Mouse (Mus musculus): ENCODE measurements around the gene Sesn2. TPM values are rescaled to one million over a fixed set of nuclear protein-coding genes. Genes with fewer than 3 reads are reported as not detected.

Sesn2 gene
- total RNA-seq, 2 experiments from 2014 or later: 13.1 to 13.3 TPM

DNA sequence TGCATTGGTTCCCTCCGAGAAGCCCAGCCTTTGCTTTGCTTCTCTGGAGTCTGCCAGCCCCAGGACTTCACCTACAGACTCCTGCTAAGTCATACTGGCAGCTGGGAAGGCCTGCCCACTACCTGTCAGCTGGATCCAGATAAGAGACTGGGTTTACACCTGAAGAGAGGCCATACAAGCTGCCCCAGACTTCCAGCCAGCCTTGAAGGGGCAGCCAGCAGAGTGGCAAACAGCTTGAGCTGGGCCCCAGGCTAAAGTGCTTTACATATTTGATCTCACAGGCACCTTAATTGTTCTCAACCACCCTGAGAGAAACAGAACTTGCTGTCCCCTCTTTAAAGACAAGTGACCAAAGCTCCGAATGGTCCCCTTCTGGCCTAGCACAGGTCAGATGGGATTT is 3.1 kb downstream of the Sesn2 start:
- H3K27ac ChIP-seq: no peak overlapping the region
- no peak for TF ChIP-seq CTCF (conservative IDR thresholded peaks at IDR 0.05)
- H3K4me3 ChIP-seq: no peak overlapping the region
- DNase-seq (ENCODE audit: low spot score in 2 of 2): no peak

DNA sequence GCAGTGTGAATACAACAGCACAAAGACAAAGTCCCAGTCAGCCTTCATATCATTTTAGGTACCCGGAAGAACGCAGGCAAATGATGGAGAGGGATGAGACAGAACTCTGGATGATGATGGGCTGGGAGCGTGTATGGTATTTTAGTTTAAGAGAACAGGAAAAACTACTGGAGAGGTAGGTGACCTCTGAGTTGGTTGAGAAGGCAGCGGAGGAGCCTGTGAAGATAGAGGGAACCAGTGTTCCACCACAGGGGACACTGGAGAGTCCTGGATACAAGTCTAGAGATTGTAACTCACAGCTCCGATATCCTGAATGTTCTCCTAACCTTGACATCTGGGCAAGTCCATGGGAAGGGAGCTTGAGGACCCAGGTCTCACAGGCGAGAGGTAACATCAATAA is 4.1 kb downstream of the Sesn2 start:
- Histone ChIP-seq H3K4me3 (no peak overlapping the region), H3K27ac (no peak overlapping the region)
- DNase-seq (ENCODE audit: low spot score in 2 of 2): no peak
- no peak for TF ChIP-seq CTCF (conservative IDR thresholded peaks at IDR 0.05)

DNA sequence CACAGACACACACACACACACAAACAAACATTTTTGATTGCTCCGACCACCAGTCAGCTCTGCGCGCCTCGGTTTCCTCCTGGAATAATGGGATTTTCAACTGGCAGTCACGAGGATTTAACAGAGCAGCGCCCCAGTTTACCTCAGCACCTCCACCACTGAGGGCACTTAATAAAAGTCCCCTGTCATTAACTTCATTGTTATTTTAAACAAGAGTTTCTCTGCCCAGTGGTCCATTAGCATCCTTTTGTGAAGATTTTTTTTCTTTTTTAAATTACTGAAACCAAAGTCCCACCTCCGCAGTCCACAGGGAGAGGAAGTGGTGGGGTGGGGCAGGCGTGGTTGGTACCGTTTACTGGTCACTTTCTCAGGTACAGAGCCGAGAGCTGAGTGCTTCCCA is 4.5 kb downstream of the Sesn2 start:
- TF ChIP-seq CTCF (conservative IDR thresholded peaks at IDR 0.05): no peak
- no peak for DNase-seq (ENCODE audit: low spot score in 2 of 2)
- Histone ChIP-seq H3K4me3 (no peak overlapping the region), H3K27ac (no peak overlapping the region)

DNA sequence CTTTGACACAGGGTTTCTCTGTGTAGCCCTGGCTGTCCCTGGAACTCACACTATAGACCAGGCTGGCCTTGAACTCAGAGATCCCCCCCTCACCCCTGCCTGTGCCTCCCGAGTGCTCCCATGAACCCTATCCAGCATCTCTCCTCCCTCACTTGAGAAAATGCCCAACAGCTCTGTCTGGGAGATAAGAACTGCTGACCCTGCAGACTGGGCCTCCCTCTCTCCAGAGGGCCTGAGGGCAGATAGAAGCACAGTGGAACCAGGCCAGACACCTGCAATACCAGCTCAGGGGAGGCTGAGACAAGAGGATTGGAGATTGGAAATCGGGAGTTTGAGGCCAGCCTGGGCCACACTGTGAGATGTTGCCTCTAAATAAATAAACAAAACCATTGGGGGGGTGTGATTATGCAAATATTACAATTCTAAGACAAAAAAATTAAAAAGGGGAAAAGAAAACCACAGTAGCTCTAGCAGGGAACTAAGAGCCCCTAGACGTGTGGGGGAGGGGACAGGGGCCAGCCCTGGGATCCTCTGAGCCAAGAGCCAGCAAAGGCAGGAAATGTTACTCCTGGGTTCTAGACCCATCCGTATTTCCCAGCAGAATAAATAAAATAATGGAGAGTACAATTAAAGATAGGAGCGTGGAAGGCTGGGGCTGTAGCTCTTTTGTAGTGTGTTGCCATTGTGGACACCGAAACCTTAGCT is 5.1 kb downstream of the Sesn2 start:
- DNase-seq (ENCODE audit: low spot score in 2 of 2): no peak
- Histone ChIP-seq H3K27ac (no peak overlapping the region), H3K4me3 (no peak overlapping the region)
- TF ChIP-seq CTCF (conservative IDR thresholded peaks at IDR 0.05): no peak

DNA sequence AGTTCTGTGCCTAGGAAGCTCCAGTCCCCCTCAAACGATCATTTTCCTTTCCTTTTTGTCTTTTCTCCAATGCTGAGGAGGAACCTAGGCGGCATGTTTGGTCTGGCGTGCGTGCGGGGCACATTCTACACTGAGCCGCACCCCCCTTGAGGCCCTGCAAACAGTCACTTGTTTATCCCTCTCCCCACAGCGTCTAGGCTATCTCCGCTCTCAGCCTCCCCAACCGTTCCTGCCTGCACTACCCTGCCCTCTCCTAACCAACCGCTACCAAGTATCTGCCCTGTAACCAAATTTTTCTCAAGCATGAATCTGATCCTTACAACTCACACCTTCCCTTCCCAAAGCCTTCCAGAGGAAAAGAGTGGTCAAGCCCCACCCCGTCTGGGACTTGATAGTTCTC is 7.0 kb downstream of the Sesn2 start:
- no peak overlapping the region for H3K27ac ChIP-seq
- H3K4me3 ChIP-seq: no peak overlapping the region
- TF ChIP-seq CTCF (conservative IDR thresholded peaks at IDR 0.05): no peak
- no peak for DNase-seq (ENCODE audit: low spot score in 2 of 2)

DNA sequence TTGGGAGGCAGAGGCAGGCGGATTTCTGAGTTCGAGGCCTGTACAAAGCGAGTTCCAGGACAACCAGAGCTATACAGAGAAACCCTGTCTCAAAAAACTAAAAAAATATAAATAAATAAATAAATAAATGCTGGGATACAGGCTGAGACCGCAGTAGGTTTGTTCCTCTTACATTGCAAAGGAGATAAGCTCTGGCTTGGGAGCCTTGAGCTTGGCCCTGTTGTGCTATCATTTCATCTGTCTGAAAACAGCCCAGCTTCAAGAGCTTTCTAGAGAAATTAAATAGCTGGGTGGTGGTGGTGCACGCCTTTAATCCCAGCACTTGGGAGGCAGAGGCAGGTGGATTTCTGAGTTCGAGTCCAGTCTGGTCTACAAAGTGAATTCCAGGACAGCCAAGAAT is 8.7 kb downstream of the Sesn2 start:
- Histone ChIP-seq H3K4me3 (no peak overlapping the region), H3K27ac (no peak overlapping the region)
- no peak for DNase-seq (ENCODE audit: low spot score in 2 of 2)
- TF ChIP-seq CTCF (conservative IDR thresholded peaks at IDR 0.05): no peak

DNA sequence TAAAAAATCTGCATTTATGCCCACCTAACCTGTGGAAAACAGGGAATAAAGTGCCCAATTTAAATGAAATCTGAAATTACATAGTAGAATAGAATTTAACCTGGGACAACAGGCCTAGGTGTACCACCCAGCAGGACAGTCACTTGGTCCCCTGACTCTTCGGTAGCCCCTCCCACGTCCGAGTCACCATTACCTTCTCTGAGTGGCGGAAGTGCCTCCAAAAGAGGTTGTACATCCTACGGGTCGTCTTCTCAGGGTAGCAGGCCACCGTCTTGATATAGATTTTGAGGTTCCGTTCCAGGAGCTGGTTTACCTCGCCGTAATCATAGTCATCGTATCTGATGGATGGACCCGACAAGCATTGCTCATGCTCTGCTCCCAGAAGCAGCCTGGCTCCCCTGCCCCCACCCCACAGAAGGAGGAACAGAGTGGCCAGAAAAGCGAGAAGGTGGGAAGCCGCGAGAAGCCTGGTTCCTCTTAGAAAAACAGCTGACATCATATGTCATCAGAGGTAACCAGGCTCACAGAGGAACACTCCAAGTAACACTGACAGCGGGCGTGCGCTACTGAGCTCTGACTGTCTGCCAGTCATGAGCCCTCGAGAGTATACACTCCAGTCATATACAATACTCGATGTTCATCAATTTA is 15.9 kb downstream of the Sesn2 start:
- DNase-seq (ENCODE audit: low spot score in 2 of 2): peak in 1 of 2 experiments; percentile 38
- no peak overlapping the region for H3K4me3 ChIP-seq
- no peak for TF ChIP-seq CTCF (conservative IDR thresholded peaks at IDR 0.05)
- peak overlapping the region; percentile 18; the same call in 1 of the 2 replicates for H3K27ac ChIP-seq

DNA sequence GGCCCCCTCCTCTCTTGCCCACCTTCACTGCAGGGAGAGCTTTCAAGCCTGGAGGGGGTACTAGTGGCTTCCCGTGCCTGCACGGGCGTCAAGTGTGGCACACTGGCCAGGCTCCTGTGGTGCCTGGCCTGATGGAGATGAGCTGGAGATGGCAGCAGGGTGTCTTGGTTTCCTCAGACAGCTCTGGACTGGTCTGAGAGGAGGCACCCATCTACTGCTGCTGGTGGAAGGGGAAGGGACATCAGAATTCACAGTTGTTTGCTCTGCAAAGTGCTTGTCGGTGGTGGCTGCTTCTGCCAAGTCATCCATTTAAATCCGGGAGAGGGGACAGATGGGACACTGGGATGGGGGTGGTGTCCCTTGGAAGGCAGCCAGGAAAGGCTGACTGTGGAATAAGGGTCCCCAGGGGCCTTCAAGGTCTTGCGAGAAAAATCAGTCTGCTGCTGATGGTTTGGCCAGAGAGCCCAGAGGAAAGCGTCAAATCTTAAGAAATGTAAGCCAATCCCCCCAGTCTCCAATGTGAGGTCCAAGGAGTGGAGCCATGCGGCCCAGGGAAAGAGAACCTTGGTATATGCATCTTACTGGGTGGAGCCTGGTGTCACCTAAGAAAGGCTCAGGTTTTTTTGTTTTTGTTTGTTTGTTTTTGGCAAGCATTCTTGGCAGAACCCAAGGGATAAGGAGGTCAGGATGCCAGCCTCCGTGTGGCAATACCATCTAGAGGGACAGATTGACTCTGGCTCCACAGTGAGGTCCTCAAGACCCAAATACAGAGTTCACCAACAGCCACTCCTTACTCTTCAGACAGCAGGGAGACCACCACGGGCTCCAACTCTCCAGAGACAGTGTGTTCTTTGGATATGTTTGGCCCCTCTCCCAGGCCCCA is 17.9 kb downstream of the Sesn2 start:
- peak overlapping the region; percentile 61 for H3K27ac ChIP-seq
- H3K4me3 ChIP-seq: no peak overlapping the region
- TF ChIP-seq CTCF (conservative IDR thresholded peaks at IDR 0.05): no peak
- peak; percentile 12 to 56 for DNase-seq (ENCODE audit: low spot score in 2 of 2)

DNA sequence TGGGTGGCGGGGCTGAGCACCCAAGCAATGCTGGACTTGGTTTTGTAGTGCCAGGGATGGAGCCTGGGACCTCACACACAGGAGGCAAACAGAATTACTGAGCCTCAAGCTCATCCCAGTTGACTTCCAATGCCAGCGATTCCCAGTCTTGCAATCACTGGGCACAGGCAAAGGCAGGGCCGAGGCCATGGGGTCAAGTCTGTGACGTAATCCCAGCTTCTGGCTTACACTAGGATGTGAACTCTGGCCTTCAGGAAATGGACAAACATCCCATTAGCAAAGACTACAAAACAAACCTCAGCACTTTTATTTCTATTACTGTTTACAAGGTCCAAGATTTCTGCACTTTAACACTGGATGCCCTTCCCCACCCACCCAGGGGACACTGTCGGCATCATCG is 18.6 kb downstream of the Sesn2 start:
- peak overlapping the region; percentile 61 for H3K27ac ChIP-seq
- TF ChIP-seq CTCF (conservative IDR thresholded peaks at IDR 0.05): no peak
- H3K4me3 ChIP-seq: no peak overlapping the region
- no peak for DNase-seq (ENCODE audit: low spot score in 2 of 2)

DNA sequence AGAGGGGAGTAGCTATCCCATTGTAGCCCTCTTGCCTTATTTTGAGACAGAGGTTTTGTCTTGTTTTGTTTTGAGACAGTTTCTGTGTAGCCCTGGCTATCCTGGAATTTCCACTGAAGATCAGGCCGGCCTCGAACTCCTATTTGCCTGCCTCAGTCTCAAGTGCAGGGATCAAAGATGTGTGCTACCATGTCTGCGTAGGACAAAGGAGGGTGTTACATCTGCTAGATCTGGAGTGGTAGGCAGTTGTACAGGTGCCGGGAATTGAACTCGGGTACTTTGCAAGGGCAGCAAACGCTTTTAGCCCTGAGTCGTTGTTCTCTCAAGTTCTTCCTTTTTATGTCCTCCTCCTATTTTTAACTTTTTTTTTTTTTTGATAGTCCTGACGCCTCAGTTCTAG is 19.2 kb downstream of the Sesn2 start:
- TF ChIP-seq CTCF (conservative IDR thresholded peaks at IDR 0.05): no peak
- no peak for DNase-seq (ENCODE audit: low spot score in 2 of 2)
- no peak overlapping the region for H3K27ac ChIP-seq
- H3K4me3 ChIP-seq: no peak overlapping the region

DNA sequence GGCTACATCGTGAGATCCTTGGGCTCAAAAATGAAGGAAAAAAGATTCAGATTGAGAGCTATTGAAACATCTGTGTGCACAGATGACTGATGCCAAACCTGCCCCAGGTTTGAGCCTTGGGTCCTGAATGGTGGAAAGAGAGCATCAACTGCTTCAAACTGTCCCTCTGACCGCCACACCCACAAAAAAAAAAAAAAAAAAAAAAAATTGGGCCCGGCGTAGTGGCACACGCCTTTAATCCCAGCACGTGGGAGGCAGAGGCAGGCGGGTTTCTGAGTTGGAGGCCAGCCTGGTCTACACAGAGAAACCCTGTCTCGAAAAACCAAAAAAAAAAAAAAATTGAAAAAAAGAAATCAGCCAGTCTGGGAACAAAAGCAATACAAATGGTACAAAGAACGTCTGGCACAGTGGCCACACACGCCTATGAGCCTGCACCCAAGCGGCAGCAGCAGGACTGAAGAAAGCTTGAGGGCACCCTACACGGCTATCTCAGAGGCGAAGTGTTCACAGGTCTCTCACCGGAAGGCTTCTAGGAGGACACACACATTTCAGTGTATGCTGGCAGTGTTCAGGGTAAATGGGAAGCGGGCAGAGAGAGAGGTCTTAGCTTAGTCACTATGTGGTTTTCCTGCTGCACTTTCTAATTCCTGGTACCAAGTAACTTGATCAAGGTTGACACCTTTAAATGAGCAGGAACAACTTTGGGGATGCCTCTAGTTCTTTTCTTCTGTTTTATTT is 19.9 kb downstream of the Sesn2 start:
- H3K27ac ChIP-seq: no peak overlapping the region
- H3K4me3 ChIP-seq: no peak overlapping the region
- TF ChIP-seq CTCF (conservative IDR thresholded peaks at IDR 0.05): no peak
- DNase-seq (ENCODE audit: low spot score in 2 of 2): no peak

DNA sequence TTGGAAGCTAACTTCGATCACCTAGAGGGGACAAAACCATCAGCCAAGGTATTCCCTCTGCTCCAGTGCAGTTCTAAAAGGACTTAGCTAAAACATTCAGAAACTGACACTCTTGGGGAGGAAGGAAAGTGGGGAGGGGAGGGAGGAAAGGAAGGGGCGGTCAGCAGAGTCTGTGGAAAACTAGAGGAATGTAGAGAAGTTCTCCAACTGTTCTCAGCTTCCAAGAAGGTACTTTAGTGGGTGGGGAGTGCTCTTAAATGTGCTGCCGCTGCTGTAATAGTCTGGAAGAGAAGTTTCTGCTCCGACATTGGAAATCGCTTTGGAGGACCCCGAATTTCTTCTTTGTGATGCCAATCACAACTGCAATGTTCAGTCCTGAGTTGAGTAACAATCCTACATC is 21.3 kb downstream of the Sesn2 start:
- Histone ChIP-seq H3K4me3 (no peak overlapping the region), H3K27ac (no peak overlapping the region)
- TF ChIP-seq CTCF (conservative IDR thresholded peaks at IDR 0.05): no peak
- DNase-seq (ENCODE audit: low spot score in 2 of 2): no peak

DNA sequence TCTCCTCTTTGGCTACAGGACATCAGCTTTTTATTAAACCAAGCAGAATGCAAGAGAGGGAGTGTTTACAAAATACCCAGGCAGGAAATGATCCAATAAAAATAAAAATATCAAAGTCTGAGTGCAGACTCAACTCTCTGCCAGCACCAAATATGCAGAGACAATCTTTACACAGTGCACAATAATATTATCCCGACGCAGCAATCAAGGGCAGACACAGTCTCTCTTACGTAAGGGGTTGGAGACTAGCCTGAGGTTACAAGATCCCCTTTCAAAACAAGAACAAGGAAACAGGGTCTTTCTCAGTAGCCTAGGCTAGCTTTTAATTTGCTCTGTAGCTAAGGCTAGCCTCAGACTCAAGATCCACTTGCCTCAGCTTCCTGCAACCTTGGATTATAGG is 21.8 kb downstream of the Sesn2 start:
- no peak overlapping the region for H3K4me3 ChIP-seq
- no peak for DNase-seq (ENCODE audit: low spot score in 2 of 2)
- H3K27ac ChIP-seq: no peak overlapping the region
- no peak for TF ChIP-seq CTCF (conservative IDR thresholded peaks at IDR 0.05)
